Mouse (Mus musculus): ENCODE data around the gene Dnal1.

- TF ChIP-seq CTCF (IDR thresholded peaks at IDR 0.05; ENCODE audit: low read depth, low read length) (no peak), POLR2A (IDR thresholded peaks at IDR 0.05; ENCODE audit: borderline replicate concordance, low read depth, low read length) (no peak)
These were observed 12.7 kb downstream of the Dnal1 start for GRCm38 (mm10) chr12:84126899-84127298.
